Mouse (Mus musculus) adipose tissue, adult 10 weeks (tissue): ENCODE measurements around the gene Pelo. TPM values are rescaled to one million over a fixed set of nuclear protein-coding genes. Genes with fewer than 3 reads are reported as not detected.

Source experiments
- polyA plus RNA-seq: library from polyadenylated mRNA; stranded (reverse); fragments of 350-450 nt; fragmentation: Illumina TruSeq; extraction: RNeasy Lipid Tissue Mini Kit (QIAGEN cat#74804); gene quantifications from one replicate; pipeline ENCODE4 v1.2.3, GENCODE M21; 2014; ENCODE audit warnings: low read depth, low replicate concordance

Pelo gene
- 16.4 TPM for polyA plus RNA-seq

DNA sequence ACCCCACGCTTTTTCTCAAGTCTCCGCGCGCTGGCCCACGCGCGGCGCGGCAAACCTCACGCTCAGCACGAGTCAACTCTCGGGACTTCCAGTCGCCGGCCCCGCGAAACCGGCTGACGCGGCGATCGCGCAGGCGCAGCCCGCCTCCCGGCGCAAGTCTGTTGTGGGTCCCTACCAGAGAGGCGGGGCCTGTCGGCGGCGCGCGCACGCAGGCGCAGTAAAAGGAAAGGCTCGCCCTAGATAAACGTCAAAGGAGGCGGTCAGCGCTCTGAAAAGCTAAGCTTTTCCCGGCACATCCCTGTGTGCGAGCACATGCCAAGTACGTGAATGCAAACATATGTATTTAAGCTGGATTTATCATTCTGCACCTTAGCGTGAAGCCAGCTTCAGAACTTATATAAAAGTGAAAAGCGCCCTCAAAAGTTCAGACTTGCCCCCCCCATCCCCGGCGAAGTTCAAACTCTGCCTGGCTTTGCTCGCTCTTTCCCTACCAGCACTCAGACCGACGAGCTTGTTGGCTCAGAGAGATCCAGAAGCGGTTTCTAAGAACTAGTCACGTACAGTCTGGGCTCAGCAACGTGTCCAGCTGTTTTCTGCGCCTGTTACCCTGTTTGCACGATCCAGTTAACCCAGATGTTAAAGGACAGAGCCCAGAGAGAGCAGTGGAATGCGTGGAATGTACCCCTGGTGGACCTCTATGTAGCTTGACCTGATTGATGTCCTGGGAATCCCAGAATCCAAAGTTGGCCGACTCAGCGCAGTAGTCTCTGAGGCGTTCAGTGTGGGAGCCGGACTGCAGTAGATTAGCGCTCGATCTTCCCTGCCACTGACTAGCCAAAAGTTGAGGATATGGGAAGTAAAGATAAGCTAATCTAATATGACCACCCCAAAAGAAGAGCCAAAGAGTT, at the start of gene Pelo:
Gene Pelo (minus strand): TSS at position 118 of the 908 bp plus-strand sequence.

GRCm38 (mm10) chr13:115101355-115102191, 11.6 kb upstream of the Pelo start, which contains the start of the genes Gm49395 and Itga1:
Gene Gm49395 (minus strand): TSS chr13:115101921.
Gene Itga1 (minus strand): TSS chr13:115101964.

Other genes starting within 250 kb of the Pelo start
- 1.1 TPM for gene Itga2, start 158.1 kb downstream of the Pelo start, polyA plus RNA-seq
- 0.69 TPM for gene Gm49395, start 11.7 kb upstream of the Pelo start, polyA plus RNA-seq
- gene Itga1, start 11.8 kb upstream of the Pelo start, polyA plus RNA-seq = 11.0 TPM